Mouse (Mus musculus) monocyte, adult 59 days (primary cell): ENCODE measurements around the gene Olfr1121. TPM values are rescaled to one million over a fixed set of nuclear protein-coding genes. Genes with fewer than 3 reads are reported as not detected.

Source experiments
- total RNA-seq, 2 experiments: library from RNA; stranded (reverse); gene quantifications; one replicate each; pipeline ENCODE4 v1.2.4; 2023

The Olfr1121 gene
- not detected for total RNA-seq

GRCm38 (mm10) chr2:87369595-87369994 is at the start of gene Olfr1121:
Gene Olfr1121, plus strand, starts transcription at chr2:87369895.

GRCm38 (mm10) chr2:87354515-87354914 is 15.2 kb upstream of the Olfr1121 start, which contains the start of gene Olfr1120:
Gene Olfr1120, plus strand, starts transcription at chr2:87354815.

GRCm38 (mm10) chr2:87385549-87385948 is 15.9 kb downstream of the Olfr1121 start, which contains the start of gene Olfr1122:
Gene Olfr1122, plus strand, starts transcription at chr2:87385849.

GRCm38 (mm10) chr2:87416335-87416734 is 46.6 kb downstream of the Olfr1121 start, which contains the start of gene Olfr1123:
Gene Olfr1123, plus strand, starts transcription at chr2:87416635.

Other genes with a start within 250 kb of the Olfr1121 start
- not detected for gene Olfr1110, start 229.6 kb upstream of the Olfr1121 start, total RNA-seq
- gene Olfr1111, start 217.3 kb upstream of the Olfr1121 start, total RNA-seq, result not detected
- gene Olfr1112, start 182.1 kb upstream of the Olfr1121 start, total RNA-seq, result not detected
- not detected for gene Olfr1113, start 160.9 kb upstream of the Olfr1121 start, total RNA-seq
- gene Olfr1115, start 121.9 kb upstream of the Olfr1121 start, total RNA-seq, result not detected
- not detected for gene Olfr1116, start 102.4 kb upstream of the Olfr1121 start, total RNA-seq
- gene Olfr1118, start 62.3 kb upstream of the Olfr1121 start, total RNA-seq, result not detected
- gene Olfr1120, start 15.1 kb upstream of the Olfr1121 start, total RNA-seq, result not detected
- under 1 TPM in 1 of 2 experiments, not detected in 1; 0.29 TPM for gene Olfr1122, start 16.0 kb downstream of the Olfr1121 start, total RNA-seq
- gene Olfr1123, start 46.7 kb downstream of the Olfr1121 start, total RNA-seq, result not detected
- gene Olfr1124, start 60.4 kb downstream of the Olfr1121 start, total RNA-seq, result not detected
- gene Olfr1126, start 84.1 kb downstream of the Olfr1121 start, total RNA-seq, result not detected
- not detected for gene Pramel7, start 127.2 kb downstream of the Olfr1121 start, total RNA-seq
- not detected for gene Pramel6, start 136.7 kb downstream of the Olfr1121 start, total RNA-seq
- not detected for gene Olfr153, start 161.9 kb downstream of the Olfr1121 start, total RNA-seq
- not detected for gene Olfr1128, start 175.6 kb downstream of the Olfr1121 start, total RNA-seq
- not detected for gene Olfr1129, start 204.0 kb downstream of the Olfr1121 start, total RNA-seq
- not detected for gene Olfr1130, start 236.3 kb downstream of the Olfr1121 start, total RNA-seq